Mouse (Mus musculus): ENCODE data around the gene Tnfaip3.

GRCm38 (mm10) chr10:18953011-18953705 lies 62.3 kb downstream of the Tnfaip3 start:
- no peak for TF ChIP-seq CTCF (IDR thresholded peaks at IDR 0.05; ENCODE audit: extremely low read depth, insufficient read depth, low read length)
- no peak for TF ChIP-seq POLR2A (IDR thresholded peaks at IDR 0.05; ENCODE audit: extremely low read depth, insufficient read depth, low read length)
